Mouse (Mus musculus): ENCODE results near the gene Hdac7.

GRCm38 (mm10) chr15:97746748-97747147 lies 97.6 kb downstream of the Hdac7 start:
- TF ChIP-seq CTCF (conservative IDR thresholded peaks at IDR 0.05; ENCODE audit: low read length) = no peak
- TF ChIP-seq POU5F1 (IDR thresholded peaks at IDR 0.05; ENCODE audit: borderline replicate concordance, low read length) = no peak
- TF ChIP-seq NANOG (IDR thresholded peaks at IDR 0.05; ENCODE audit: borderline replicate concordance, low read length) = no peak

Data from E14TG2a.4 (cell line).